In the genomic region with DNA sequence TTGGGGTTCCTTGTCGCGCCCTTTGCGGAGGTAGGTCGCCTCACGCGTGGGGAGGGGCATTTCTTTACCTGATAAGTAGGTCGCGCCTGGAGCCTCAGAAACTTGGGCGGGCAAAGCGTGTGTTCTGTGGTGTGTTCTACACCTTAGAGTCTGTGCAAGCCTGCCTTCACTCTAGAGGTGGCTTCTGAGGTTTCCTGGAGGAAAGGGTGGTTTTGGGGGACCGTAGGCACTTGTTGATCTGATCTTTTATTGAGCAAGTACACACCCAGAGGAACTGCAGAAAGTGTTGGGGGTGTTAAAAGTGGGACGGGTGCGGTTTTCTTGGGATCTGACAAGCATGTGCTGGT, we compare ENCODE assay signal across 9 mouse cellular contexts. TPM values are rescaled to one million over a fixed set of nuclear protein-coding genes. Genes with fewer than 3 reads are reported as not detected.
DNase-seq lines count a peak whose midpoint lies in the region; ATAC-seq and TF ChIP-seq lines count a peak whose summit lies in the region.
"Had no signal": no experiment of that assay in that cellular context is flagged by ENCODE, and none has a peak within 500 bp of the region (broad histone marks: within the 10 kb centered on the region; RNA-seq: fewer than 3 reads in every experiment).

No protein-coding gene starts in this region.

- peak overlapping the region; percentile 70 for H3K4me2 ChIP-seq in forebrain, embryonic 14.5 days (ENCODE audit: low read length)
- H3K4me2 ChIP-seq in liver, embryonic 13.5 days: peak overlapping the region; percentile 68
- H3K4me2 ChIP-seq in stomach, postnatal 0 days (replicated peaks; ENCODE audit: low read depth): peak overlapping the region; percentile 73

- no peaks in the 10 kb centered on the region for H3K9me3 ChIP-seq in E14TG2a.4 (ENCODE audit: low read length)
- no peaks in the 10 kb centered on the region for H3K9me3 ChIP-seq in forebrain, embryonic 14.5 days (replicated peaks; ENCODE audit: control insufficient read depth, low read length)
- no peaks in the 10 kb centered on the region for H3K9me3 ChIP-seq in liver, embryonic 13.5 days (replicated peaks)
- no peaks in the 10 kb centered on the region for H3K9me3 ChIP-seq in stomach, postnatal 0 days (ENCODE audit: control insufficient read depth, low read length)

- TF ChIP-seq POLR2A in heart, adult 2 months (IDR thresholded peaks at IDR 0.05; ENCODE audit: insufficient read depth, low read depth, low read length): no peak

- no peak for TF ChIP-seq EP300 in heart, adult 2 months (IDR thresholded peaks at IDR 0.05; ENCODE audit: insufficient read depth, low read depth, low read length)
- TF ChIP-seq EP300 in stomach, postnatal 0 days (optimal IDR thresholded peaks at IDR 0.05): no peak

- no peaks in the 10 kb centered on the region for H3K79me2 ChIP-seq in heart, adult 2 months (replicated peaks; ENCODE audit: control insufficient read depth, insufficient read depth, low read length)

- H3K9ac ChIP-seq in heart, adult 2 months (ENCODE audit: low read depth, low read length): no peak overlapping the region
- H3K9ac ChIP-seq in forebrain, embryonic 14.5 days (ENCODE audit: low read length): peak overlapping the region; percentile 55; the same call in 1 of the 2 replicates
- H3K9ac ChIP-seq in liver, embryonic 13.5 days: peak overlapping the region; percentile 47; the same call in 1 of the 2 replicates
- H3K9ac ChIP-seq in stomach, postnatal 0 days (ENCODE audit: low read length): peak overlapping the region; percentile 43; the same call in 1 of the 2 replicates

- no peak; the same call in 1 of the 2 replicates for ATAC-seq in forebrain, embryonic 14.5 days
- ATAC-seq in liver, embryonic 13.5 days (ENCODE audit: low read depth): peak; percentile 64; the same call in 1 of the 2 replicates
- no peak for ATAC-seq in stomach, postnatal 0 days (ENCODE audit: low FRiP score, low TSS enrichment)

- H3K4me3 ChIP-seq in heart, adult 2 months: peak overlapping the region; percentile 47
- peak overlapping the region; percentile 78 for H3K4me3 ChIP-seq in E14TG2a.4 (replicated peaks; ENCODE audit: low read length)
- H3K4me3 ChIP-seq in forebrain, embryonic 14.5 days (ENCODE audit: low read depth, low read length): peak overlapping the region; percentile 47
- peak overlapping the region; percentile 55 for H3K4me3 ChIP-seq in liver, embryonic 13.5 days (replicated peaks)
- H3K4me3 ChIP-seq in stomach, postnatal 0 days (ENCODE audit: low read depth, low read length): peak overlapping the region; percentile 51

- no peaks in the 10 kb centered on the region for H3K36me3 ChIP-seq in heart, adult 2 months (ENCODE audit: control insufficient read depth, insufficient read depth, low read length)
- H3K36me3 ChIP-seq in E14TG2a.4 (ENCODE audit: insufficient read depth, low read length): no peaks in the 10 kb centered on the region
- H3K36me3 ChIP-seq in forebrain, embryonic 14.5 days (ENCODE audit: control insufficient read depth, insufficient read depth, low read length): no peaks in the 10 kb centered on the region
- no peaks in the 10 kb centered on the region for H3K36me3 ChIP-seq in liver, embryonic 13.5 days
- no peaks in the 10 kb centered on the region for H3K36me3 ChIP-seq in stomach, postnatal 0 days (ENCODE audit: control insufficient read depth, insufficient read depth, low read length)

- 0 out of 2 replicates have a peak, but pooled peaks cover 1% of the 10 kb centered on the region for H3K27me3 ChIP-seq in heart, adult 2 months (ENCODE audit: control insufficient read depth, insufficient read depth, low read length)
- H3K27me3 ChIP-seq in E14TG2a.4 (ENCODE audit: insufficient read depth, low read length): no peaks in the 10 kb centered on the region
- no peaks in the 10 kb centered on the region for H3K27me3 ChIP-seq in forebrain, embryonic 14.5 days (replicated peaks; ENCODE audit: control insufficient read depth, insufficient read depth, low read length)
- H3K27me3 ChIP-seq in liver, embryonic 13.5 days: no peaks in the 10 kb centered on the region
- no peaks in the 10 kb centered on the region for H3K27me3 ChIP-seq in stomach, postnatal 0 days (ENCODE audit: control insufficient read depth, insufficient read depth, low read length)

- no peak overlapping the region for H3K27ac ChIP-seq in heart, adult 2 months
- no peak overlapping the region for H3K27ac ChIP-seq in forebrain, embryonic 14.5 days (ENCODE audit: low read depth, low read length)
- no peak overlapping the region for H3K27ac ChIP-seq in liver, embryonic 13.5 days
- H3K27ac ChIP-seq in stomach, postnatal 0 days (replicated peaks): no peak overlapping the region

- no peak for DNase-seq in heart, adult 2 months
- no peak for DNase-seq in heart, postnatal 10 days
- DNase-seq in forebrain, embryonic 14.5 days (ENCODE audit: low spot score): no peak
- DNase-seq in liver, embryonic 13.5 days: no peak
- no peak for DNase-seq in stomach, postnatal 0 days (ENCODE audit: low spot score)
- DNase-seq in adrenal gland, adult 8-10 months: no peak
- DNase-seq in layer of hippocampus, postnatal 10 days (ENCODE audit: low spot score in 2 of 2): no peak

- H3K4me1 ChIP-seq in heart, adult 2 months (ENCODE audit: control insufficient read depth, insufficient read depth, low read length): no peaks in the 10 kb centered on the region
- peaks cover 16% of the 10 kb centered on the region for H3K4me1 ChIP-seq in E14TG2a.4 (replicated peaks; ENCODE audit: low read depth, low read length)
- H3K4me1 ChIP-seq in forebrain, embryonic 14.5 days (ENCODE audit: control insufficient read depth, insufficient read depth, low read length): no peaks in the 10 kb centered on the region
- peaks cover 8% of the 10 kb centered on the region for H3K4me1 ChIP-seq in liver, embryonic 13.5 days (replicated peaks)
- H3K4me1 ChIP-seq in stomach, postnatal 0 days (replicated peaks; ENCODE audit: control insufficient read depth, insufficient read depth): no peaks in the 10 kb centered on the region

- WGBS in heart, adult 2 months: 21% methylated on average over 13 of the region's 13 CpGs
- WGBS in forebrain, embryonic 14.5 days: 18% methylated on average over 13 of the region's 13 CpGs
- WGBS in liver, embryonic 13.5 days (ENCODE audit: insufficient replicate concordance): 5% methylated on average over 13 of the region's 13 CpGs
- 20% methylated on average over 13 of the region's 13 CpGs for WGBS in stomach, postnatal 0 days

- no peak for TF ChIP-seq CTCF in heart, adult 2 months (IDR thresholded peaks at IDR 0.05)
- TF ChIP-seq CTCF in E14TG2a.4 (conservative IDR thresholded peaks at IDR 0.05; ENCODE audit: low read length): no peak
- no peak for TF ChIP-seq CTCF in stomach, postnatal 0 days (IDR thresholded peaks at IDR 0.05; ENCODE audit: low read depth)

- intact Hi-C loops in heart, adult 2 months (cut with DNase I): no loop called here
- intact Hi-C loops in heart, postnatal 10 days (cut with DNase I): no loop called here

RNA-seq across cellular contexts. Expression of a gene that starts 0.4 kb away (rescaled TPM):
- not detected for total RNA-seq in heart, adult 2 months (2021)
- polyA plus RNA-seq in heart, adult 2 months (2012; rRNA removed): not detected in 2 replicates
- not detected for total RNA-seq in heart, postnatal 10 days (2021)
- polyA plus RNA-seq in forebrain, embryonic 14.5 days (2014; fragmentation: Nextera tagmentation; extraction: Ambion mirVana): 0.98 and 1.4 TPM in 2 replicates
- polyA plus RNA-seq in liver, embryonic 13.5 days (2015; fragmentation: Nextera tagmentation; extraction: Ambion mirVana): 0.37 and 0.54 TPM in 2 replicates
- 0.45 and 0.70 TPM in 2 replicates for polyA plus RNA-seq in stomach, postnatal 0 days (2015; fragmentation: Nextera tagmentation; extraction: Ambion mirVana)
- total RNA-seq in adrenal gland, adult 8-10 months (2022): 1 to 10 TPM in 1 of 4 experiments, under 1 TPM in 3; 0.54 to 1.0 (median 0.64) TPM
- 1 to 10 TPM in 1 of 2 experiments, under 1 TPM in 1; 0.96 to 1.3 TPM for total RNA-seq in layer of hippocampus, postnatal 10 days (2021)
- polyA plus RNA-seq: large intestine, adult 2 months had no signal
